Mouse (Mus musculus) liver, adult (tissue): ENCODE measurements around the gene Ccdc40.

Experiments used
- GATA4 ChIP-seq: IDR thresholded peaks from 2 replicates; pipeline ENCODE4 v1.6.1; 2014; ENCODE audit warnings: mild to moderate bottlenecking, low read length; ENCODE audit not compliant: insufficient replicate concordance

The Ccdc40 gene

GRCm38 (mm10) chr11:119228091-119228781 is at the start of gene Ccdc40, which contains the start of gene Tbc1d16:
Gene Ccdc40 (plus strand): TSS chr11:119228572.
Gene Tbc1d16 (minus strand): TSS chr11:119228499.
- TF ChIP-seq GATA4, result no peak

GRCm38 (mm10) chr11:119180824-119181582 is 47.4 kb upstream of the Ccdc40 start:
- TF ChIP-seq GATA4, result no peak

DNA sequence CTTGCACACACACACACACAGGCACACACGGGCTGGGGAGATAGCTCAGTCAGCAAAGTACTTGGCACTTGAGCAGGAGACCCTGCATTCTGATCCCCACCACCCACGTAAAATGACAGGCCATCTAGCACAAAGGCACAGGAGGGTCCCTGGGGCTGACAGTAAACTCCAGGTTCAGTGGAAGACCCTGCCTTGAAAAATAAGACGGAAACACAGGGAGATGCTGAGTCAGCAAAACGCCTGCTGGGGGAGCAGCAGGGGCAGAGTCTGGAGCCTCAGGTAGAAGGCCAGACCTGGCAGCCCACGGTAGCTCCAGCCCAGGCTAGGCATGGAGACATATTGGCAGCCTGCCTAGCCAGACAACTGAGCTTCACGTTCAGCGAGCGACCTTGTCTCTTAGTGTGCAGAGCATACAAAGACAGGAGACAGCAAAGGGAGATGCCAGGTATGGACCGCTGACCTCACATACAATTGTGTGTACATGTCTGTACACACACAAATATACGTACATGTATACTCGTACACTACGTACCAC is 46.4 kb upstream of the Ccdc40 start:
- no peak for TF ChIP-seq GATA4

DNA sequence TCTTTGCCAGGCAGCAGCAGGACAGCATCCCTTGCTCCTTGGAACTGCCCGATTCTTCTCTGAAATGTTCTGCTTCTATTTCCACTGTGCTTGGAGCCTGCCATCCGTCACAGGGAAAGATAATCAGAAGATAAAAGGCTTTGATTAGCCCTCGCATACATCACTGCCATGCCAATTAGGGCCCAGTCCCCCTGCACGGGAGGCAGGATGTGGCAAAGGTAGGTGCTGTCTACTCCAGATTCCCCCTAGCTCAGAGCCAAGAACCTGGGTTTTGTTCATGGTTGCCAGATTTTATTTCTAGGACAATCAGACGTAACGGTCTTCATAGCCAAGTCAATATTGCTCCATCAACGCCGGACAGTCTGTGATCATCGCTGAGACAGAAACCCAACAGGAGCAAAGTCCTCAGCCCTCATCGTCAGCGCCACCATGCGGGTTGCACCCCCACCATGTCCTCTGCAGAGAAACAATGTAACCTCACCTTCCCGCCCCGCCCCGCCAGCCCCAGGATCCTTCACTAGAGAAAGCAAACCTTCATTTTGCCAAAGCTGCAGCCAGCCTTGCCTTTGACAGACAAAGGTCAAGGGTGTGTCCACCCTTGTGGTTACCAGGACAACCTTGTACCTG is 44.6 kb upstream of the Ccdc40 start:
- TF ChIP-seq GATA4, result no peak

DNA sequence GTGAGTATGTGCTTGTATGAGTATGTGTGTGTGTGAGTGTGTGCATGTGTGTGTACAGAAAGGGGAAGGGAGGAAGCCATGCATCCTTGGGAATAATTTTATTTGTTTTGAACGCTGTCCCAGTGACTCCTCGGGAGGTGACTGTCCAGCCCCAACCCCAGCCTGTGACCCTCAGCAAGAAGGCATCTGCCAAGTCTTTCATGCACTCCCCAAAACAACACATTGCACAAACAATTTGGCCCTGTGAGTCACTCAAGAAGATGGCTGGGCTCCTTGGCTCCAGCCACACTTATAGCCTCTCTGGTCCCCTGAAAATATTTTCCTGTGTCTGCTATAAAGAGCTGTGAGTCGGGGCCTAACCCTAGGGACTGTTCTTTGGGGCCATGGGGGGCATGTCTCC is 42.0 kb upstream of the Ccdc40 start:
- no peak for TF ChIP-seq GATA4

GRCm38 (mm10) chr11:119186989-119187799 is 41.2 kb upstream of the Ccdc40 start:
- TF ChIP-seq GATA4, result no peak

GRCm38 (mm10) chr11:119187800-119188197 is 40.6 kb upstream of the Ccdc40 start:
- no peak for TF ChIP-seq GATA4

DNA sequence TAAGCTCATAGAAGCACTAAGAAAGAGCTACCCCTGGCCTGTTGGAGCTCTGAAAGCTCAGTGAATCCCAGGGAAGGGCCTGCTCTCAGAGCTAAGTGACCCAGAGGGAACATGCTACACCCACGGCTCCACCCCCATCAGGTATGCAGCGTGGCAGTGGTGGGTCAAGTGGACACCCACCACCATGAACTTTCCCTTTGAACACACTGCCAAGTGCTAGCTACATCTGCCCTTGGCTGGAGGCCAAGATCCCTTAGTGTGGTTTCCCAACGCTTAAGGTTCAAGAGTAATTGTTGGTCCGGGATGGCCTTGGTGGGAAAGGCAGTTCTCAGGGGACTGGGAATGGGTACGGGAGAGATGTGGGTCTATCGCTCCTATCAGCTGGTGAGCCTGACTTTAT is 40.0 kb upstream of the Ccdc40 start:
- TF ChIP-seq GATA4, result no peak

GRCm38 (mm10) chr11:119189319-119189718 is 39.1 kb upstream of the Ccdc40 start:
- TF ChIP-seq GATA4, result no peak

- TF ChIP-seq GATA4, result no peak
Observed at GRCm38 (mm10) chr11:119190498-119190897, 37.9 kb upstream of the Ccdc40 start.

DNA sequence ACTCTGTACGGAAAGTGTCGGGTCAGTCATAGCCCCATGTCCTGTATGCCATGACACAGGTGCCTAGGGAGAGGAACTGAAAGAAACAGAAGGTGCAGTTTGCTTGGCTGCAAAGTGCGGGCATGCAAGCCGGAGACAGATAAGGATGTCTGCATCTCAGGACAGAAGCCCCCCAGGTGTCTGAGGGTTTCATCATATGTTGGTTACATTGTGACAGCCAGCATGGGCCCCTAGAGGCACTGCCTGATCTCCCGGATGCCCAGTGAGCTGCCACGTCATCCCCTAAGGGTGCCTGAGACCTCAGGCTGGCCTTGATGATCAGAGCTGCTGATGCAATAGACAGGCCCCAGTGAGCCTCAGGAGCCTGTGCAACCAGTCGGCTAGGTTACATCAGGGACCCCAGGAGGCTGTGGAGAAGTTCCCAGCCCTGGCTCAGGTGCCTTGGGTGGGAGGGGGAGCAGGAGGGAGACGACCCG is 36.7 kb upstream of the Ccdc40 start:
- TF ChIP-seq GATA4, result no peak

DNA sequence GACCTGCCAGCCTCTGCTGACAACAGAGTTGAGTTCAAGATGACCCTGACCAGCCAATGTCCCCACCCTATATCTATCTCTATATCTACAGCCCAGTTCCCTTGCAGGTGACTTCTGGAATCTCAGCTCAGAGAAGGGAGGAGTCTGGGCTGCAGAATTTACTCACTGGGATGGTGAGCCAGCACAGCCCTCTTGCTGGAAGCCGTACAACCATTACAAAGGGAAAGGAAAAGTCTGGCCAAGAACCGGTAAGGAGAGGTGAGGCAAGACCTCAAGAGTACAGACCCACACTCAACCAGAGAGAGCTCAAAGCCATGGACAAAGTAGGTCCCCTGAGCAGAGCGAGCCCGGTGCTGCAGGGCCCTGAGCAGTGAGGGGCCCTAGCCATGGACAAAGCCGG is 36.2 kb upstream of the Ccdc40 start:
- no peak for TF ChIP-seq GATA4

- no peak for TF ChIP-seq GATA4
Observed at GRCm38 (mm10) chr11:119192605-119193004, 35.8 kb upstream of the Ccdc40 start.

DNA sequence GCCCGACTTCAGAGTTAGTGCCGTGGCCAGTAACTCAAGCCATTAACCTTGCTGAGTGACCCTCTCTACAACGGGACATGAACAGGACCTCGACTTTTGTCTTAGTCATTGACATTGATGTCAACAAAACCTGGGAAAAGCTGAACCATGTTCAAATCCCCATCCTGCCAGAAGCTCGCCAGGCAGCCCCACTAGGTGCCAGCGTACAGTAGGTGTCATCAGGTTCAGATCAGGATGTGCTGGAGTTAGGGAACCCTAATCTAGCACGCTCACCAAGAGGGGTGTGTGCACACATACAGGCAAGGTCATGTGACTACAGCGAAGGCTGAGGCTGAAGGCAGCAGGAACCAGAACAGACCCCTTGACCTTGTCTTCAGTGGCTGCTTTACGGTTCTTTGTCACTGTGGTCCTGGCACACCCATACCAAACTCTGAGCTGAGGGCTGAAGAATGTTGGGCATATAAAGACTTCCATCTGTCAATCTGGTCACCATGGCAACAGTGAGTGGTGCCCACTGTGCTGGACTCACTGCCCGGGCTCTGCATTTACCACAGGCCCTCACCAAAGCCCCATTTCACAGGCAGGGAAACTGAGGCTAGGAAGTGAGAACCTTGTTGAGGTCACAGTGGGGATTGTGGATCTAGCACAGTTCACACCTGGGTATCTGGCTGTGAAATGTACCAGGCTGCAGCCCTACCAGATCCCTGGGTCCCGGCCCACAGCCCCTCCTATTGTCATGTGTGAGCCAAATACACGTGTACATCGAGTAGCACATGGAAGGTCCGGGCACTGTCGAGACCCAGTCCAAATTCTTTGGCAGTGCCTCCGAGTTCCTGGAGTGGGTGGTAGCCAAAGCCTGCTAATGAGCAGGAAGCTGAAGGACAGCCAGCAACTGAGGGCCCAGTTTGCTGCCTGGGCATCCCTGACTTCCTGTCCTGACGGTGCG is 30.5 kb upstream of the Ccdc40 start:
- no peak for TF ChIP-seq GATA4
